Mouse (Mus musculus): ENCODE data around the gene Nedd8. TPM values are rescaled to one million over a fixed set of nuclear protein-coding genes. Genes with fewer than 3 reads are reported as not detected.
A peak's percentile ranks its signal among the peaks of the same experiment; 100 is the strongest.

The Nedd8 gene
- polyA plus RNA-seq, 1 experiment from 2014 or later, result 471 TPM

DNA sequence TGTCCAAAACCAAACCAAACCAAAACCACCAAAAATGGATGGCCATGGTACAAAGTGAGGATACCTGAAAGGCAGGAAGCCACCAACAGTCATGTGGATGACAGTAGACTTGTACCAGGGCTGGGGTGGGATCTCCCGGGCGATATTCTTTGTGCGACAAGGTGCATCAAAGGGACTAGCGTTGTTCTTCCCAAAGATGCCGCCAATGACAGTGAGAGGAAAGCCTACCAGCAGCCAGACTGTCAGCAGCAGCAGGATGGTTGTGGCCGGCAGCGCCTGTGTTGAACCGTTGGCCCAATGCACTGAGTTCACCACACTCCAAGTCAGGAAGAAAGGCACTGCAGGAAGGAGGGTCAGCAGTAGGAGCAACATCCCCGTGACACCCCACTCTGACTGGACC is 34.1 kb downstream of the Nedd8 start, which contains the start of gene Gm49378:
Gene Gm49378, minus strand, starts transcription at position 101 of the 400 bp plus-strand sequence.
- no peak within 1 kb of the TSS for H3K4me2 ChIP-seq

DNA sequence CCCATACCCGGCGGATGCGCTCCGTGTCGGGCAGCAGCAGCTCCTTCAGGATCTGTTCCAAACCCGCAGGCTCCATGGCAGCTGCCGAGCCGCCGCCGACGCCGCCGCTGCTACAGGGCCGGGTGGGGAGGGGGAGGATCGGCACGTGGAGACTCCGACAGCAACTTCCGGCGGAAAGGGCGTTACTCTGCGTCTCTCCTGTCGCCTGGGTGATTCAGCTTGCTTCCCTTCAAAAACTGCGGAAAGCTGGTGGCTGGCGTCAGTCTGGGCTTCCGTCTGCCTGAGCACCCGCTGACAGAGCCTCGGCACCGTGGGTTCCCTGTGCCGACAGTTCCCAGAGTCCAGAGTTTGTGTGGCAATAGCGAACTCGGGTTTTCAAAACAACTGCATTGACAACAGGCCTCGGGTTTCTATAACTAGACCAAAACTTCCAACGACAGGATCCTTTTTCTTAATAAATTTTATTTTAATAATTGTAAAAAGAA is 36.4 kb downstream of the Nedd8 start, which contains the start of gene Ipo4:
Gene Ipo4, minus strand, starts transcription at position 435 of the 485 bp plus-strand sequence.
- WGBS, result 1% methylated on average over 33 of the region's 33 CpGs

More for the DNA sequence above, 34.1 kb downstream of the Nedd8 start, which contains the start of gene Gm49378:
- ATAC-seq (ENCODE audit: extremely low read depth, insufficient number of reproducible peaks, low FRiP score, low TSS enrichment), result no peak
- H3K9ac ChIP-seq, result no peak within 1 kb of the TSS
- H3K36me3 ChIP-seq, result peaks cover 75% of the 10 kb centered on the region
- no peak within 1 kb of the TSS for H3K4me3 ChIP-seq
- peaks cover 31% of the 10 kb centered on the region for H3K4me1 ChIP-seq
- 92% methylated on average over 9 of the region's 9 CpGs for WGBS
- H3K9me3 ChIP-seq, result no peaks in the 10 kb centered on the region
- no peaks in the 10 kb centered on the region for H3K27me3 ChIP-seq (replicated peaks)
- H3K27ac ChIP-seq (replicated peaks), result no peak within 1 kb of the TSS

DNA sequence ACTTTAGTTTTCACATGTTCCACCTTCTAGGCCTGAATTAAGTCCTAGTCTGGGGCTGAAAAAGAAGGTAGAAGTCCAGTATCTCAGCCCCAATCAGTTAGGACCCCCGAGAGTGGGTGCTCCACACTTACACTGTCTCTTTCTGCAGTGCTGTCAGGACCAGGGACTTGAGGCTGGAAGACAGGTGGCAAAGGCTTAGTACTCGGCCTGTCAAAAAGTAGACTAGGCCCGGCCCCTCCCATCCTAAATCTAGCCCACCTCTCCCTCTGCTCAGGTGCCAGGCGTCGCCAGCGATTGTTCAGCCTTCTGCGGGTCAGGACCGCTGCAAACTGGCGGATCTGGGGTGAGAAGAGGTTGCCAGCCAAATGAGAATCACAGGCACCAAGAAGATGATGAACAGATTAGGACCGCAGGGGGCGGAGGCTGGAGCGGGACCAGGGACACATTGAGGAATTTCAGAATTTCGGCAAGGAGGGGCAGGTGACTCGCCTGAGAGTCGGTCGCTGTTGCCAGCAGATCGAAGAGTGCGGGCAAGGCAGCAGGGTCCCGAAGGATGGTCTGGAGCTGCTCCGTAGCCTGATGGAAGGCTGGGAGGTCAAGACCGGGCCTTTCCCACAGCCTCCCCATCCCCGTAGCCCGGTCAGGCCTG is 36.9 kb downstream of the Nedd8 start:
- Histone ChIP-seq H3K27me3 (replicated peaks) (no peaks in the 10 kb centered on the region), H3K4me1 (peaks cover 19% of the 10 kb centered on the region), H3K9me3 (no peaks in the 10 kb centered on the region), H3K4me3 (peak overlapping the region; percentile 75), H3K36me3 (peaks cover 85% of the 10 kb centered on the region), H3K9ac (peak overlapping the region; percentile 87), H3K4me2 (peak overlapping the region; percentile 88), H3K27ac (replicated peaks) (peak overlapping the region; percentile 70)
- ATAC-seq (ENCODE audit: extremely low read depth, insufficient number of reproducible peaks, low FRiP score, low TSS enrichment), result no peak
- 5% methylated on average over 23 of the region's 23 CpGs for WGBS

More for the DNA sequence above, 36.4 kb downstream of the Nedd8 start, which contains the start of gene Ipo4:
- H3K36me3 ChIP-seq, result peaks cover 85% of the 10 kb centered on the region
- H3K27me3 ChIP-seq (replicated peaks), result no peaks in the 10 kb centered on the region
- H3K4me2 ChIP-seq, result peak within 1 kb of the TSS; percentile 88
- peaks cover 19% of the 10 kb centered on the region for H3K4me1 ChIP-seq
- H3K4me3 ChIP-seq, result peak within 1 kb of the TSS; percentile 75
- no peaks in the 10 kb centered on the region for H3K9me3 ChIP-seq
- H3K27ac ChIP-seq (replicated peaks), result peak within 1 kb of the TSS; percentile 70
- ATAC-seq (ENCODE audit: extremely low read depth, insufficient number of reproducible peaks, low FRiP score, low TSS enrichment), result 0 out of 2 replicates have a peak, but pooled peaks have one; percentile 56
- peak within 1 kb of the TSS; percentile 87 for H3K9ac ChIP-seq

DNA sequence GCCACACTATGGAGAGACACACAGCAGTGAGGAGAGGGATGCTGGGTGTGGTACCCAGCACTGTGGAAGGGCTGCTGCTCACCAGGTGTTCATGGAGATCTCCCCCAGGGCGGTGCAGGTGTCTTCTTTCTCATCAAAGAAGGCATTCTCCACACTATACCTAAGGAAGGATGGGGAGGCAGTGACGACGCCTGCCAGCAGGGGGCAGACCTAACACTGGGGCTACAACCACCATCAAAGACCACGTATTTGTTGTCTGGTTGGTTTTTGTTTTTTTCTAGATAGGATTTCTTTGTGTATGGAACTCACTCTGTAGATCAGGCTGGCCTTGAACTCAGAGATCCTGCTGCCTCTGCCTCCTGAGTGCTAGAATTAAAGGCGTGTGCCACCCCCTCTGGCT is 42.6 kb downstream of the Nedd8 start:
- no peak overlapping the region for H3K9ac ChIP-seq
- no peak for ATAC-seq (ENCODE audit: extremely low read depth, insufficient number of reproducible peaks, low FRiP score, low TSS enrichment)
- H3K9me3 ChIP-seq, result no peaks in the 10 kb centered on the region
- 47% methylated on average over 5 of the region's 5 CpGs for WGBS
- H3K36me3 ChIP-seq, result peaks cover 100% of the 10 kb centered on the region
- no peak overlapping the region for H3K4me2 ChIP-seq
- H3K27ac ChIP-seq (replicated peaks), result no peak overlapping the region
- no peaks in the 10 kb centered on the region for H3K27me3 ChIP-seq (replicated peaks)
- no peak overlapping the region for H3K4me3 ChIP-seq
- peaks cover 10% of the 10 kb centered on the region for H3K4me1 ChIP-seq

DNA sequence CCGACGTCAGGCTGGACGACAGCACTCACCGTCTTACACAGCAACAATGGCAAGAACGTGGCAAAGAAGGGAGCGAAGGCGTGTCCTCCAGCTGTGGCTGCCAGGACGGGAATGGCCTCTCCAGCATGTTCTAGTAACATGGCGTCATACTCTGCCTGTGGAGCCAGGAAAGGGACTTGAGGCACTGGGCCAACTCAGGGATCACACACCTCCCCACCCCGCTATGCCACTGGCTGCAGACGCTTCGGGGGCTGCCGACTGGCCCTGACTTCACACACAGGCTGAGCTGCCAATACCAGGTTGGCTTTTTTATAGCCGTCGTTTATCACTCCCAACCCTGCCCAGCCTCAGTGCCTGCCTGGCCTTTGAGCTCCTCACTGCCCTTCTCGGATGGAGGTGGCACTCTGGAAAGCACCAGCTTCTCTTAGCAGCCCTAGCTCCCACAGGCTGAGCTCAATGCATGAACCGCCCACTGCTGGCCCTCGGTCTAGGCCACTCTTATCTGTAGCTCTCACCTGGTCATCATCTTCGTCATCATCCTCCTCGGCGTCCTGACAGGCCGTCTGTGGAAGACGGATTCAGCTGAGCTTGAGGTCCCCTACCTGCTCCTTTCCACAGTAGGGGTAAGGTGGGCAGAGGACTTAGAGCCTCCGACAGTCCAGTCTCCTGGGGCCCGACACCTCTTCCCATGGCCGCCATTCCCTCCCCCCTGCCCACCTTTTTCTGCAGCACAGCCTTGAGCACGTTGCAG is 43.7 kb downstream of the Nedd8 start:
- Histone ChIP-seq H3K4me2 (no peak overlapping the region), H3K4me1 (peaks cover 6% of the 10 kb centered on the region), H3K27ac (replicated peaks) (no peak overlapping the region), H3K27me3 (replicated peaks) (no peaks in the 10 kb centered on the region), H3K9ac (no peak overlapping the region), H3K9me3 (no peaks in the 10 kb centered on the region), H3K4me3 (no peak overlapping the region), H3K36me3 (peaks cover 93% of the 10 kb centered on the region)
- WGBS, result 86% methylated on average over 27 of the region's 27 CpGs
- no peak for ATAC-seq (ENCODE audit: extremely low read depth, insufficient number of reproducible peaks, low FRiP score, low TSS enrichment)

DNA sequence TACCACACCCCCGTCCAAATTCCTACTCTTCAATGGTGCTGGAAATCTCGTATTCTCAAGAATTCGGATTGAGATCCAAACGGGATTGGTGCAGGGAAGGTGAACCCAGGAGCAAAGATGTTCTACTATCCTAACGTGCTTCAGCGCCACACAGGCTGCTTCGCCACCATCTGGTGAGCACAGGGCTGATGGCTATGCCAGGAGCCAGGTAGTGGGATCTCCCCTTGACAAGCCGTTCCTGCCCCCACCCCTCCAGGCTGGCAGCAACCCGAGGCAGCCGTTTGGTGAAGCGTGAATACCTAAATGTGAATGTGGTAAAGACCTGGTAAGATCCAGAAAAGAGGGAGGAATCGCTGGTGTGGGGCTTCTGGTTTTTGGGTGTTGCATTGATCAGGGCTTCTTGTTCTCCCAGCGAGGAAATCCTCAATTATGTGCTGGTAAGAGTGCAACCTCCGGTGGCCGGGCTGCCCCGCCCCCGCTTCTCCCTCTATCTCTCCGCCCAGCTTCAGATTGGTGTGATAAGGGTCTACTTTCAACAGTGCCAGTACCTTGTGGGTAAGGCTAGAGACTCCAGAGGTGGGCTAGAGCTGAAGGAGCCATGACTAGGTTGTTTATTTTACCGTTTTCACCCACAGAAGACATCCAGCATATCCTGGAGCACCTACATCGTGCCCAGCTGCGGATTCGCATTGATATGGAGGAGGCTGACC is 53.3 kb downstream of the Nedd8 start:
- peak overlapping the region; percentile 73 for H3K9ac ChIP-seq
- peaks cover 8% of the 10 kb centered on the region; the same call in 1 of the 2 replicates for H3K36me3 ChIP-seq
- 28% methylated on average over 22 of the region's 22 CpGs for WGBS
- H3K4me3 ChIP-seq, result peak overlapping the region; percentile 46
- H3K27me3 ChIP-seq (replicated peaks), result no peaks in the 10 kb centered on the region
- peaks cover 20% of the 10 kb centered on the region for H3K4me1 ChIP-seq
- no peaks in the 10 kb centered on the region for H3K9me3 ChIP-seq
- peak overlapping the region; percentile 66 for H3K4me2 ChIP-seq
- no peak for ATAC-seq (ENCODE audit: extremely low read depth, insufficient number of reproducible peaks, low FRiP score, low TSS enrichment)
- no peak overlapping the region for H3K27ac ChIP-seq (replicated peaks)

DNA sequence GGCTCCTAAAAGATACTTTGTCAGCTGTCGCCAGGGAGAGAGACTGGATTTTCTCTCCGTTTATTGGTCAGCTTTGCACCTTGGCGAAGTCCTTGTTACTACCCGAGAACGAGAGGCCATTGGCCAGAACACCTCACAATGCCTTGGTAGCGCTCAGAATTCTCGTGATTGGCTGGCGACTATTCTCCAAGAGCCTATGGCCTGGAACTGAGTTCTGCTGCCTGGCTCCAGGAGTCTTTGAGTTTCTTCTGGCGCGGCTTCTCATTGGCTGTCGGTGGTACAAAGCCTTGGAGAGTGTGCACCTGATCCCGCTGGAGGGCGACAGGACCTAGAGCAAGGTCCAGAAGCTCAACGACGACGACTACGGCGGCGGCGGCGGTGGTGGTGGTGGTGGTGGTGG is 54.1 kb downstream of the Nedd8 start, which contains the start of gene Rec8:
Gene Rec8, plus strand, starts transcription at position 216 of the 400 bp plus-strand sequence.
- Histone ChIP-seq H3K9ac (peak within 1 kb of the TSS; percentile 73), H3K27ac (replicated peaks) (peak within 1 kb of the TSS; percentile 42), H3K36me3 (peaks cover 2% of the 10 kb centered on the region; the same call in 1 of the 2 replicates), H3K4me2 (peak within 1 kb of the TSS; percentile 66), H3K27me3 (replicated peaks) (no peaks in the 10 kb centered on the region), H3K4me1 (peaks cover 29% of the 10 kb centered on the region), H3K4me3 (peak within 1 kb of the TSS; percentile 46), H3K9me3 (no peaks in the 10 kb centered on the region)
- WGBS, result 12% methylated on average over 21 of the region's 21 CpGs
- ATAC-seq (ENCODE audit: extremely low read depth, insufficient number of reproducible peaks, low FRiP score, low TSS enrichment), result peak; percentile 73

DNA sequence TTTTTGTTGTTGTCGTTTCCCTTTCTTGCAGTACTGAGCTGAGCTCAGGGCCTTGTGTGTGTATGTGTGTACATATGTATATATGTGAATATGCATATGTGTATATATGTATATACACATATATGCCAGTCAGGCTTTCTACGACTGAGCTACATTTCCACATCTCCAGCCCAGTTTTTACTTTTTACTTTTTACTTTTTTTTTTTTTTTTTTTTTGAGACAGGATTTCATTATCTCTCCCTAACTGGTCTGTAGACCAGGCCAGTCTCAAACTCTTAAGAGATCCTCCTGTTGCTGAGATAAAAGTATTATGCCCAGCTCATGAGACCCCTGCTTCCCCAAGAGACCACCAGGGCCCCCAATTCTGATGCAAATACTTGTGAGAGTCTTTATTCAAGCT is 55.1 kb downstream of the Nedd8 start:
- H3K9me3 ChIP-seq, result no peaks in the 10 kb centered on the region
- peak overlapping the region; percentile 42 for H3K27ac ChIP-seq (replicated peaks)
- no peak overlapping the region for H3K4me2 ChIP-seq
- no peak overlapping the region for H3K9ac ChIP-seq
- H3K36me3 ChIP-seq, result no peaks in the 10 kb centered on the region
- no peaks in the 10 kb centered on the region for H3K27me3 ChIP-seq (replicated peaks)
- no peak for ATAC-seq (ENCODE audit: extremely low read depth, insufficient number of reproducible peaks, low FRiP score, low TSS enrichment)
- H3K4me3 ChIP-seq, result no peak overlapping the region
- peaks cover 36% of the 10 kb centered on the region for H3K4me1 ChIP-seq
- WGBS, result 81% methylated on average over 2 of the region's 2 CpGs

DNA sequence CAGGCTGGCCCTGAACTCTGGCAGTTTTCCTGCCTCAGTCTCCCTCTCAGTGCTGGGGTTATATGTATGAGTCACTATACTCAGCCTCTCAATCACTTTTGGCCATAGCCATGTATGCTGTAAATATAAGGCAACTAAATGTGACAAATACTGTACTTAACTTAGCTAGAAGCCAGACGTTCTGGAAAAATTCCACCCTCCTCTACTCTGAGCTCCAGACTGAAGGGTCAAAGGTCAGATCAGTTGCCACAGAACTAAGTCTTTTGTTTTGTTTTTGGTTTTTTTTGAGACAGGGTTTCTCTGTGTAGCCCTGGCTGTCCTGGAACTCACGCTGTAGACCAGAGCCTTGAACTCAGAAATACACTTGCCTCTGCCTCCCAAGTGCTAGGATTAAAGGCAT is 56.0 kb downstream of the Nedd8 start:
- Histone ChIP-seq H3K4me3 (no peak overlapping the region), H3K9ac (no peak overlapping the region), H3K27me3 (replicated peaks) (no peaks in the 10 kb centered on the region), H3K36me3 (no peaks in the 10 kb centered on the region), H3K4me2 (no peak overlapping the region), H3K27ac (replicated peaks) (no peak overlapping the region), H3K4me1 (peaks cover 36% of the 10 kb centered on the region), H3K9me3 (no peaks in the 10 kb centered on the region)
- no peak for ATAC-seq (ENCODE audit: extremely low read depth, insufficient number of reproducible peaks, low FRiP score, low TSS enrichment)
- WGBS, result 59% methylated on average over 2 of the region's 2 CpGs

DNA sequence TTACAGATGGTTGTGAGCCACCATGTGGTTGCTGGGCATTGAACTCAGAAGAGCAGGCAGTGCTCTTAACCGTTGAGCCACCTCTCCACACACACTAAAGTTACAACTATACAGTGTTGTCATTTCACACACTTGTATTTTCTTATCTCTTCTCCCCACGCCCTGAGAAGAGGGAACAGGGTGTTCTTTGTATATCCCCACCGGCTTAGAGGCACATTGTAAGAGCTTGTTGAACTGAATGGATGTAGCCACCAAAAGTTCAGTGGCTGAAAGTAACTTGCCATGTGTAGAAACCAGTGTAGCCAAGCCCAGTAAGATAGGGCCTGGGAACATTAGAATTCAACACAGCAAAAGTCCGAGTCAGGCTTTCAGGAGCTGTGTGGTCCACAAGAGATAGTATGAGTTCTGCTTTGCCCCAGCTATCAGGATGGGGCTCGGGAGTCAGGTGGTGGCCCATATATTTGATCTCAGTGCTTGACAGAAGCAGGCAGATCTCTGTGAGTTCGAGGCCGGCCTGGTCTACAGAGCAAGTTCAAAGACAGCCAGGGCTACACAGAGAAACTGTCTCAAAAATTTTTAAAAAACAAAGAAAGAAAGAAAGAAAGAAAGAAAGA is 57.3 kb downstream of the Nedd8 start:
- Histone ChIP-seq H3K4me3 (no peak overlapping the region), H3K27ac (replicated peaks) (no peak overlapping the region), H3K27me3 (replicated peaks) (no peaks in the 10 kb centered on the region), H3K4me1 (peaks cover 36% of the 10 kb centered on the region), H3K9ac (no peak overlapping the region), H3K36me3 (peaks cover 10% of the 10 kb centered on the region), H3K9me3 (no peaks in the 10 kb centered on the region), H3K4me2 (no peak overlapping the region)
- WGBS, result 48% methylated on average over 7 of the region's 7 CpGs
- ATAC-seq (ENCODE audit: extremely low read depth, insufficient number of reproducible peaks, low FRiP score, low TSS enrichment), result no peak
